Mouse (Mus musculus): ENCODE measurements around the gene Ampd3.

- no peak for TF ChIP-seq POLR2A (IDR thresholded peaks at IDR 0.05; ENCODE audit: low read depth, low read length)
- TF ChIP-seq CTCF (IDR thresholded peaks at IDR 0.05; ENCODE audit: extremely low read depth, insufficient read length, insufficient replicate concordance, low read depth, low read length) = no peak
Measured at GRCm38 (mm10) chr7:110833024-110833423, 65.0 kb downstream of the Ampd3 start.

All from small intestine, adult 2 months (tissue).